Mouse (Mus musculus): ENCODE data around the gene Cers5.

- TF ChIP-seq CTCF (IDR thresholded peaks at IDR 0.05; ENCODE audit: low read depth, low read length) (no peak), POLR2A (IDR thresholded peaks at IDR 0.05; ENCODE audit: borderline replicate concordance, low read depth, low read length) (no peak)
These were observed 17.8 kb upstream of the Cers5 start for GRCm38 (mm10) chr15:99790464-99790863.
